Comparison of ENCODE assay signal across 7 mouse cellular contexts in genomic region chr10:69570466-69571288, GRCm38 (mm10).
DNase-seq lines count a peak whose midpoint lies in the region; ATAC-seq lines count a peak whose summit lies in the region.

No protein-coding gene starts in this region.

- no peak overlapping the region; the same call in 1 of the 2 replicates for H3K9ac ChIP-seq in hindbrain, embryonic 12.5 days
- H3K9ac ChIP-seq in limb, embryonic 13.5 days = no peak overlapping the region
- H3K9ac ChIP-seq in neural tube, embryonic 13.5 days = no peak overlapping the region

- H3K27me3 ChIP-seq in hindbrain, embryonic 12.5 days = peaks cover 9% of the 10 kb centered on the region
- H3K27me3 ChIP-seq in limb, embryonic 13.5 days = peaks cover 24% of the 10 kb centered on the region
- H3K27me3 ChIP-seq in neural tube, embryonic 13.5 days = no peaks in the 10 kb centered on the region

- ATAC-seq in hindbrain, embryonic 12.5 days (ENCODE audit: low FRiP score) = no peak
- no peak for ATAC-seq in limb, embryonic 13.5 days (ENCODE audit: low FRiP score, low read depth)
- ATAC-seq in neural tube, embryonic 13.5 days (ENCODE audit: low read depth) = no peak

- WGBS in hindbrain, embryonic 12.5 days = 38% methylated on average over 18 of the region's 18 CpGs
- 37% methylated on average over 18 of the region's 18 CpGs for WGBS in limb, embryonic 13.5 days
- WGBS in neural tube, embryonic 13.5 days = 35% methylated on average over 18 of the region's 18 CpGs

- no peak overlapping the region for H3K27ac ChIP-seq in hindbrain, embryonic 12.5 days
- no peak overlapping the region for H3K27ac ChIP-seq in limb, embryonic 13.5 days
- peak overlapping the region; percentile 46 for H3K27ac ChIP-seq in neural tube, embryonic 13.5 days (replicated peaks)

- no peaks in the 10 kb centered on the region for H3K9me3 ChIP-seq in hindbrain, embryonic 12.5 days (replicated peaks)
- no peaks in the 10 kb centered on the region for H3K9me3 ChIP-seq in limb, embryonic 13.5 days
- H3K9me3 ChIP-seq in neural tube, embryonic 13.5 days = no peaks in the 10 kb centered on the region

- H3K4me3 ChIP-seq in hindbrain, embryonic 12.5 days = peak overlapping the region; percentile 18
- H3K4me3 ChIP-seq in limb, embryonic 13.5 days = peak overlapping the region; percentile 37
- peak overlapping the region; percentile 18; the same call in 1 of the 2 replicates for H3K4me3 ChIP-seq in neural tube, embryonic 13.5 days

- DNase-seq in A20 (ENCODE audit: low read depth, low spot score) = peak; percentile 81
- peak; percentile 15 for DNase-seq in MN1 (ENCODE audit: low spot score)
- DNase-seq in left cerebral cortex, adult 11 months (ENCODE audit: low spot score) = no peak
- no peak for DNase-seq in cerebellum, adult 9-10 months

- H3K4me2 ChIP-seq in hindbrain, embryonic 12.5 days (replicated peaks) = peak overlapping the region; percentile 49
- H3K4me2 ChIP-seq in limb, embryonic 13.5 days (replicated peaks) = peak overlapping the region; percentile 67
- H3K4me2 ChIP-seq in neural tube, embryonic 13.5 days = peak overlapping the region; percentile 45

- peaks cover 49% of the 10 kb centered on the region for H3K4me1 ChIP-seq in hindbrain, embryonic 12.5 days
- peaks cover 42% of the 10 kb centered on the region for H3K4me1 ChIP-seq in limb, embryonic 13.5 days
- peaks cover 77% of the 10 kb centered on the region for H3K4me1 ChIP-seq in neural tube, embryonic 13.5 days (replicated peaks)

- no peaks in the 10 kb centered on the region for H3K36me3 ChIP-seq in hindbrain, embryonic 12.5 days
- H3K36me3 ChIP-seq in limb, embryonic 13.5 days = no peaks in the 10 kb centered on the region
- H3K36me3 ChIP-seq in neural tube, embryonic 13.5 days = no peaks in the 10 kb centered on the region

Comparison
In these comparisons a context has a peak if more than half of its experiments do, and no peak if none do; other contexts are left out.
1. DNase-seq: peak in A20 (single experiment) and MN1 (single experiment); none in left cerebral cortex, adult 11 months (single experiment) and cerebellum, adult 9-10 months (single experiment).
2. Peak in every context shown above with its lines, with median percentiles within 50 percentile points of each other: H3K4me2 ChIP-seq and H3K4me3 ChIP-seq.